Mouse (Mus musculus): Measurements from ENCODE around the gene Bpifb9a. TPM values are rescaled to one million over a fixed set of nuclear protein-coding genes. Genes with fewer than 3 reads are reported as not detected.
"Not testable (repeated sequence)": the region's sequence is repeated elsewhere in the genome, so short reads cannot be mapped to it uniquely, and the experiment has no call there.

The Bpifb9a gene
- polyA plus RNA-seq, 1 experiment from 2014 or later = not detected

DNA sequence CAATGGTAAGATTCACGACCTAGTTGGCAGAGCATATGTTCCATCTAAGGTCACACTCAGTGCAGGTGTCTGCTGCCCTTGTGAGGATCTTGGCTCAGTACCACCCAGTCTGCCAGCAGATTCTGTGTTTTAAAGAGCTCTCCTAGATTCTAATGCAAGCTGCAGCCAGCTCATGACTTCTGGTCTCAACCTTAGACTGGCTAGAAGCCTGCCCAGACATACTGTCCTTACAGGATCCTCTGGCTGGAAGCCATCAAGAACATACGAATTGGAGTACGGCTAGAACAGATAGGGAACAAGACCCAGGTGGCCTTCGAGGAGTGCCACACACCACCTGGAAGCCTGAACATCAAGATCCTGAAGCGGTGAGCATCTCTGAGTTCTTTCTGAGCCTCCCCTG, 29.8 kb upstream of the Bpifb9a start:
- H3K27me3 ChIP-seq (ENCODE audit: control insufficient read depth, insufficient read depth, low read depth, low read length) = no peaks in the 10 kb centered on the region

DNA sequence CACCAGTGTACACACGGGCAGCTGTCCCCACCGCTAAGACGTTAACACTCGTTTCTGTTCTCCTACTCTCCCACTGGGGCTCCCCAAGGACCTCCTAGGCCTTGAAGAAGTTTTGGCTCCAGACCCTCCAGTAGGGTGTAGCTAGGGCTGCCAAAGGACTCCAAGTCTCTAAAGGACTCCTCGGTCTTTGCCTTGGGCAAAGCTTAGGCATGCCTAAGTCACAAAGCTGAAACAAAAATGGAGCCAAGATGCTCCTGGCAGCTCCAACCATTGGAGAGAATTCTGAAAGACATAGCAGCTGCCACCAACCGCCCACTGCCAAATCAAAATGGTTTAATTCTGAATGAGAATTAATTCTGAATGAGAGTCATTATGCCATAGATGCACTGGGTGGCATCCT, 24.2 kb upstream of the Bpifb9a start:
- H3K27ac ChIP-seq (ENCODE audit: low read length) = no peak overlapping the region
- H3K9ac ChIP-seq (ENCODE audit: low read depth, low read length) = no peak overlapping the region
- 79% methylated on average over 6 of the region's 6 CpGs for WGBS (ENCODE audit: insufficient replicate concordance)
- no peak overlapping the region for H3K4me3 ChIP-seq (ENCODE audit: low read depth, low read length)
- no peaks in the 10 kb centered on the region for H3K36me3 ChIP-seq (ENCODE audit: control insufficient read depth, insufficient read depth)
- no peaks in the 10 kb centered on the region for H3K4me1 ChIP-seq (ENCODE audit: control insufficient read depth, low read depth, low read length)
- H3K4me2 ChIP-seq (ENCODE audit: low read depth, low read length) = no peak overlapping the region
- H3K9me3 ChIP-seq (replicated peaks; ENCODE audit: control insufficient read depth, low read length) = no peaks in the 10 kb centered on the region
- no peaks in the 10 kb centered on the region for H3K27me3 ChIP-seq (ENCODE audit: control insufficient read depth, insufficient read depth, low read depth, low read length)
- ATAC-seq (ENCODE audit: low read depth) = no peak

More for the DNA sequence above, 29.8 kb upstream of the Bpifb9a start:
- no peak overlapping the region for H3K27ac ChIP-seq (ENCODE audit: low read length)
- no peaks in the 10 kb centered on the region for H3K9me3 ChIP-seq (replicated peaks; ENCODE audit: control insufficient read depth, low read length)
- H3K9ac ChIP-seq (ENCODE audit: low read depth, low read length) = no peak overlapping the region
- H3K36me3 ChIP-seq (ENCODE audit: control insufficient read depth, insufficient read depth) = no peaks in the 10 kb centered on the region
- no peak overlapping the region for H3K4me3 ChIP-seq (ENCODE audit: low read depth, low read length)
- WGBS (ENCODE audit: insufficient replicate concordance) = 61% methylated on average over 5 of the region's 5 CpGs
- ATAC-seq (ENCODE audit: low read depth) = no peak
- no peak overlapping the region for H3K4me2 ChIP-seq (ENCODE audit: low read depth, low read length)
- H3K4me1 ChIP-seq (ENCODE audit: control insufficient read depth, low read depth, low read length) = no peaks in the 10 kb centered on the region

DNA sequence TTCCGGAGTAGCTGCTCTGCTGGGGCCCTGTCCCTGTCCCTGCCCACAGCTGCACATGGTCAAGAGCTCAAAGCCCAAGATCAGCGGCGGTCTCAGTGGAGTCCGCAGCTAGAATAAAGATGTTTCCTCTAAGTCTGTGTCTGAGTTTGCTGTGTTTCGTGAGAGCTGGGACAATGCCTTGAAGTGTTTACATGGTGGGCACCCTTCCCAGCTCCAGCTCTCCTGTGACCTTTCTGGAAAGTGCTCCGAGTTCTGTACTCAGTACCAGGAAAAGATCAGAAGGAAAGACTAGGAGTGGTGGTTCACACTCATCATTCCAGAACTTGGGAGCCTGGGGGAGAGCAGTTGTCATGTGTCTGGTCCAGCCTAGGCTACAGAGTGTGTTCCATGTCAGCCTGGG, 16.9 kb upstream of the Bpifb9a start:
- no peaks in the 10 kb centered on the region for H3K4me1 ChIP-seq (ENCODE audit: control insufficient read depth, low read depth, low read length)
- H3K27ac ChIP-seq (ENCODE audit: low read length) = no peak overlapping the region
- H3K4me2 ChIP-seq (ENCODE audit: low read depth, low read length) = no peak overlapping the region
- no peaks in the 10 kb centered on the region for H3K36me3 ChIP-seq (ENCODE audit: control insufficient read depth, insufficient read depth)
- no peak overlapping the region for H3K4me3 ChIP-seq (ENCODE audit: low read depth, low read length)
- ATAC-seq (ENCODE audit: low read depth) = no peak
- no peak overlapping the region for H3K9ac ChIP-seq (ENCODE audit: low read depth, low read length)
- H3K9me3 ChIP-seq (replicated peaks; ENCODE audit: control insufficient read depth, low read length) = no peaks in the 10 kb centered on the region
- WGBS (ENCODE audit: insufficient replicate concordance) = 70% methylated on average over 6 of the region's 6 CpGs
- H3K27me3 ChIP-seq (ENCODE audit: control insufficient read depth, insufficient read depth, low read depth, low read length) = no peaks in the 10 kb centered on the region

DNA sequence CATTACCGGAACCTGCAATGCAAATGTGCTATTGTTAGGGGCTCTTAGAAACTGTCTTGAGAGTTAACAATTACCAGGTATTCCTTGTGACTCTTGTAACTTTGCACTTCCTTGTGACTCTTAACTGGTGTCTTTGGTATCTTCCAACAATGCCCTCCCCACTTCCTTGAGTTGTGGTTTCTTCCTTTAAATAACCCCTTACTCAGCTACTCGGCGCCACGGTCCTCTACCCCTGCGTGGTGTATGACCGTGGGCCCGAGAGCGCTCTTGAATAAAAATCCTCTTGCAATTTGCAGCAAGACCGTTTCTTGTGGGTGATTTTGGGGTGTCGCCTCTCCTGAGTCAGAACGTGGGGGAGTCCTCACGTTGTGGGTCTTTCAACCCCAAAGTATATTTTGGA, 14.9 kb upstream of the Bpifb9a start:
- H3K36me3 ChIP-seq (ENCODE audit: control insufficient read depth, insufficient read depth); H3K27ac ChIP-seq (ENCODE audit: low read length); H3K27me3 ChIP-seq (ENCODE audit: control insufficient read depth, insufficient read depth, low read depth, low read length); H3K9me3 ChIP-seq (replicated peaks; ENCODE audit: control insufficient read depth, low read length); H3K4me3 ChIP-seq (ENCODE audit: low read depth, low read length); H3K4me1 ChIP-seq (ENCODE audit: control insufficient read depth, low read depth, low read length); H3K4me2 ChIP-seq (ENCODE audit: low read depth, low read length); H3K9ac ChIP-seq (ENCODE audit: low read depth, low read length); ATAC-seq (ENCODE audit: low read depth): not testable (repeated sequence)
- WGBS (ENCODE audit: insufficient replicate concordance) = 78% methylated on average over 11 of the region's 12 CpGs

DNA sequence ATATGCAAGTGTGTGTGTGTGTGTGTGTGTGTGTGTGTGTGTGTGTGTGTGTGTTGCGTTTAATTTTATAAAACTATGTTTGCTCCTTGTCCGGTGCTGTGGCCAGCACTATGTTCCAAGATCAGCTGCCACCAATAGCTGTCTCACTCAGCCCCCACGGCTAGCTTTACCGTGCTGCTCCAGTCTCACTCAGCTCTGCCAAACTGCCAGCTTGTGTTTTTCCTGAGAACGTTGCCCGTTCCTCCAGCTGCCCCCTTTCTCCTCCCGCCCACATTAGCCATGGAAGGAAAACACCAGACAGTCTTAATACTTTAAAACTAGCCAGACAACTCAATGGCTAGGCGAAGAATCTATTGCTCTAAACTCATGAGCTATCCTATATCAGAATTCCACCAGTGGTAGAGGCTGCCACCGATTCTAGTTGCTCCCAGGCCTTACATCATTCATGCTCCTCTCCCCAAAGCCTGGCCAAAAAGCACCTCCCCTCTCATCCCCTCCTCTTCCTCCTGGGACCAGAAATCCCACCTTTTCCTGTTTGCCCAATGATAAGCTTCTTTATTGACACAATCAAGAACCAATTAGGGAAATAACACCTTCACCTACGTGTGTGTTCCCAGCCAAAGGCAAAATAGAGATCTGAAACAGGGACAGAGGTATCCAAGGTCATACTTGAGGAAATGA, 14.2 kb upstream of the Bpifb9a start:
- no peak overlapping the region for H3K27ac ChIP-seq (ENCODE audit: low read length)
- no peak for ATAC-seq (ENCODE audit: low read depth)
- WGBS (ENCODE audit: insufficient replicate concordance) = 69% methylated on average over 10 of the region's 10 CpGs
- H3K4me2 ChIP-seq (ENCODE audit: low read depth, low read length) = no peak overlapping the region
- no peaks in the 10 kb centered on the region for H3K9me3 ChIP-seq (replicated peaks; ENCODE audit: control insufficient read depth, low read length)
- H3K4me3 ChIP-seq (ENCODE audit: low read depth, low read length) = no peak overlapping the region
- no peak overlapping the region for H3K9ac ChIP-seq (ENCODE audit: low read depth, low read length)
- H3K27me3 ChIP-seq (ENCODE audit: control insufficient read depth, insufficient read depth, low read depth, low read length) = no peaks in the 10 kb centered on the region
- no peaks in the 10 kb centered on the region for H3K4me1 ChIP-seq (ENCODE audit: control insufficient read depth, low read depth, low read length)
- H3K36me3 ChIP-seq (ENCODE audit: control insufficient read depth, insufficient read depth) = no peaks in the 10 kb centered on the region

DNA sequence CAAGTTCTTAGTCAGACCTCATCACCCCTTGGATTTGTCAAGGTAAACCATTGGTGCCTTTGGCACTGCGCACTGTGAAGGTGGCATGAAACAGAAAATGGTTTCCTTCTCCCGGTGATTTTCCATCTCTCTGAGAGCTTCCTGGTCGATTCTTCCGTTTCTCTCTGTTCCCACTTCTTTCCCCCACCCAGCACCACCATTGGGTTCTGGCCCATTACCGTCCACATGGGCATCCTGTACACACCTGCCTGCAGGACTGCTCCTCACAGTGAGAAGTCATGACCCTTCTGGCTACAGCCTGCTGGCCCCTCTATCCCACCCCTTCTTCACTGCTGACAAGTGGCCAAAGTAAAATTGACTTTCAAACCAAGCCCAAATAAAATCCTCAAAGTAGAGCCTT, 12.3 kb upstream of the Bpifb9a start:
- Histone ChIP-seq H3K4me1 (ENCODE audit: control insufficient read depth, low read depth, low read length) (no peaks in the 10 kb centered on the region), H3K27ac (ENCODE audit: low read length) (no peak overlapping the region), H3K4me2 (ENCODE audit: low read depth, low read length) (no peak overlapping the region), H3K9me3 (replicated peaks; ENCODE audit: control insufficient read depth, low read length) (no peaks in the 10 kb centered on the region), H3K4me3 (ENCODE audit: low read depth, low read length) (no peak overlapping the region), H3K9ac (ENCODE audit: low read depth, low read length) (no peak overlapping the region), H3K27me3 (ENCODE audit: control insufficient read depth, insufficient read depth, low read depth, low read length) (no peaks in the 10 kb centered on the region), H3K36me3 (ENCODE audit: control insufficient read depth, insufficient read depth) (no peaks in the 10 kb centered on the region)
- 67% methylated on average over 5 of the region's 5 CpGs for WGBS (ENCODE audit: insufficient replicate concordance)
- no peak for ATAC-seq (ENCODE audit: low read depth)

DNA sequence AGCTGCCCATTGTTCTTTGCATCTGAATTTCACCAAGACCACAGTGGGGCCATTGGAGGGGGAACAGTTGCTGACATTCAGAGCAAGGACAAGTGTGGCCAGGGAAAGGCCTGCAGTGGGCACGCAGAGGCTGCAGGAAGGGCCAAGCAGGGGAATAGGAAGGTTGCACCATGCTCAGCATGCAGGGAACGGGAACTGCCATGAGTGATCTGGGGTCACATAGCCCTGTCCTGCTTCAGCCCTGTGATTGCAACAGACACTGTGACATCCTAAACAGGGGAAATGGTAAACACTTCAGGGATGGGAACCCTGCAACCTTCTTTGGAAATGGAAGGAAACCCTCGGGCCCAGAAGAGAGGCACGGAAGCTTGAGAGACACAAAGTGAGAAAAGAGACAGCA, 2.4 kb upstream of the Bpifb9a start:
- not testable (repeated sequence) for H3K4me3 ChIP-seq (ENCODE audit: low read depth, low read length); H3K9me3 ChIP-seq (replicated peaks; ENCODE audit: control insufficient read depth, low read length); ATAC-seq (ENCODE audit: low read depth); H3K27me3 ChIP-seq (ENCODE audit: control insufficient read depth, insufficient read depth, low read depth, low read length); H3K27ac ChIP-seq (ENCODE audit: low read length); H3K9ac ChIP-seq (ENCODE audit: low read depth, low read length); H3K36me3 ChIP-seq (ENCODE audit: control insufficient read depth, insufficient read depth); H3K4me1 ChIP-seq (ENCODE audit: control insufficient read depth, low read depth, low read length); H3K4me2 ChIP-seq (ENCODE audit: low read depth, low read length)
- 44% methylated on average over 2 of the region's 4 CpGs for WGBS (ENCODE audit: insufficient replicate concordance)

DNA sequence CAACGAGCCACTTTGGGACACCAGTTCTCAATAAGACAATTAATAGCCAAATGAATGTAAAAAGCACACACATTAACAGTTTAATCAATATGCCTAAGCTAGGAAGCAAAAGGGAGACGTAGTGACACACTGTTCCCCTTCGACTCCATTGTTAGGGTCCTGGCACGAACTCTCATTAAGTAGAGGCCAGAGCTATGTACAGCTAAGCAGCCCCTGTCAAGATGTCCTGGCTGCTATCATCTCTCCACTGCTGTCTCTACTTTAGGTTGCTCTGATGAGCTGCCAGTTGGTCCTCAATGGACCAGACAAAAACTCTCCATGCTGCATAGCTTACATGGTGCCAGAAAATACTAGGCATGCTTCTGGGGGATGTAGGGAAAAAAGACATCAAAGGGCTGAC, 1.9 kb upstream of the Bpifb9a start:
- Histone ChIP-seq H3K36me3 (ENCODE audit: control insufficient read depth, insufficient read depth) (no peaks in the 10 kb centered on the region), H3K9me3 (replicated peaks; ENCODE audit: control insufficient read depth, low read length) (no peaks in the 10 kb centered on the region), H3K4me2 (ENCODE audit: low read depth, low read length) (no peak overlapping the region), H3K27me3 (ENCODE audit: control insufficient read depth, insufficient read depth, low read depth, low read length) (no peaks in the 10 kb centered on the region), H3K9ac (ENCODE audit: low read depth, low read length) (no peak overlapping the region), H3K4me3 (ENCODE audit: low read depth, low read length) (no peak overlapping the region), H3K27ac (ENCODE audit: low read length) (no peak overlapping the region), H3K4me1 (ENCODE audit: control insufficient read depth, low read depth, low read length) (no peaks in the 10 kb centered on the region)
- 39% methylated on average over 4 of the region's 4 CpGs for WGBS (ENCODE audit: insufficient replicate concordance)
- ATAC-seq (ENCODE audit: low read depth) = no peak

DNA sequence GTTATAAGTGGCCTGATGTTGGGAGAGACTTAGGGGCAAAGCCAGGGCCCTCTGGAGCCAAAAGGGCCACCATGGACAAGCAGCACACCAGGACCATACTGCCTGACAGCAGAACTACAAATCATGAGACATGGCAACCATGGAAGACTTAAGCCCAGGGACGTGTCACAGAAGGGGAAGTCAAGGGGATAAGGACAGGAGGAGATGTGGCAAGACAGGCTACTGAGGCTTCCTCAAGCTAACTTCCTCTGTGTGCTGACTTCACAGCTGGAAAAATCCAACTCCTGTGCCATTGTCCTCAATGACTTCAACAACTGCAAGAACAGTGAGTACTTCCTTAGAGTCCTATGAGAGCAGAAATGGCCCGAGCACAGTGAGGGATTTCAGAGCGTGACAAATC, 6.7 kb downstream of the Bpifb9a start:
- not testable (repeated sequence) for H3K9me3 ChIP-seq (replicated peaks; ENCODE audit: control insufficient read depth, low read length); H3K9ac ChIP-seq (ENCODE audit: low read depth, low read length); H3K4me2 ChIP-seq (ENCODE audit: low read depth, low read length); ATAC-seq (ENCODE audit: low read depth); H3K4me1 ChIP-seq (ENCODE audit: control insufficient read depth, low read depth, low read length); H3K4me3 ChIP-seq (ENCODE audit: low read depth, low read length); H3K27ac ChIP-seq (ENCODE audit: low read length); H3K36me3 ChIP-seq (ENCODE audit: control insufficient read depth, insufficient read depth); H3K27me3 ChIP-seq (ENCODE audit: control insufficient read depth, insufficient read depth, low read depth, low read length)
- 46% methylated on average over 3 of the region's 3 CpGs for WGBS (ENCODE audit: insufficient replicate concordance)

Data from liver, embryonic 16.5 days (tissue).